Mouse (Mus musculus): Measurements from ENCODE around the gene 4930539E08Rik.

DNA sequence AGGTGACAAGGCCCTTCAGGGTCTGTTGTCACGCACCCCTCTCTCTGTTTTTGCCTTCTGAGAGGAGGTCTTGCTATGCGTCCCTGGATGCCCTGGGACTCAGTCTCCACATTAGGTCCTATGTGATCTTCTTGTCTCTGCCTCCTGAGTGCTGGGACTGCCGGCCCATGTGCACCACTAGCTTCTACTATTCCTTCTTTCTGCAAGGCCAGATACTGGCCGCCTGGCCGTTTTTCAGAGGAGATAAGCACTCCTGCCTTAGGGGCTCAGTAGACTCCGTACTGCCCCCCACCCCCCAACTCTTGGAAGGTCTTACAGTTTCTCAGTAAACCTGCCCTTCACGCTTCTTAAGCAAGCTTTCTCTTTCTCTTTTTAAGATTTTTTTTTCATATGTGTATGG is 21.0 kb upstream of the 4930539E08Rik start:
- no peak for TF ChIP-seq CTCF (IDR thresholded peaks at IDR 0.05)
- TF ChIP-seq EP300 (IDR thresholded peaks at IDR 0.05), result no peak
